Mouse (Mus musculus) heart, adult 2 months (tissue): ENCODE data around the gene Rtn2. TPM values are rescaled to one million over a fixed set of nuclear protein-coding genes. Genes with fewer than 3 reads are reported as not detected.

Experiments used
- DNase-seq, 2 experiments: peaks; one replicate each; pipeline ENCODE4 v3.0.0; 2021
- H3K27ac ChIP-seq: fragments of 200-600 bp; 2 replicates; pipeline ENCODE4 v1.8.1; 2022
- H3K27me3 ChIP-seq: fragments of 200-500 bp; 2 replicates; pipeline ENCODE4 v1.6.1; 2012; ENCODE audit warnings: mild to moderate bottlenecking, low read length, inconsistent platforms, mixed read lengths; ENCODE audit not compliant: control insufficient read depth, insufficient read depth
- H3K36me3 ChIP-seq: fragments of 200-500 bp; 2 replicates; pipeline ENCODE4 v1.6.1; 2012; ENCODE audit warnings: low read length, inconsistent platforms; ENCODE audit not compliant: control insufficient read depth, insufficient read depth
- H3K4me1 ChIP-seq: fragments of 200-500 bp; 2 replicates; pipeline ENCODE4 v1.6.1; 2011; ENCODE audit warnings: low read length; ENCODE audit not compliant: control insufficient read depth, insufficient read depth
- H3K4me3 ChIP-seq: fragments of 200-600 bp; 2 replicates; pipeline ENCODE4 v1.8.1; 2022
- H3K79me2 ChIP-seq: fragments of 200-500 bp; replicated peaks from 2 replicates; pipeline ENCODE4 v1.6.1; 2012; ENCODE audit warnings: mild to moderate bottlenecking, inconsistent platforms, low read length, moderate library complexity, mixed read lengths; ENCODE audit not compliant: control insufficient read depth, insufficient read depth
- H3K9ac ChIP-seq: fragments of 200-500 bp; 2 replicates; pipeline ENCODE4 v1.6.1; 2012; ENCODE audit warnings: low read depth, mild to moderate bottlenecking, control low read depth, inconsistent platforms, low read length, mixed read lengths
- CTCF ChIP-seq: fragments of 200-600 bp; IDR thresholded peaks from 2 replicates; pipeline ENCODE4 v1.8.1; 2022; ENCODE audit warnings: antibody characterized with exemption, mild to moderate bottlenecking, moderate library complexity
- EP300 ChIP-seq: fragments of 200-500 bp; IDR thresholded peaks from 2 replicates; pipeline ENCODE4 v1.6.1; 2011; ENCODE audit warnings: low read depth, low read length, control low read depth; ENCODE audit not compliant: insufficient read depth
- POLR2A ChIP-seq: fragments of 200-500 bp; IDR thresholded peaks from 2 replicates; pipeline ENCODE4 v1.6.1; 2011; ENCODE audit warnings: mild to moderate bottlenecking, low read depth, low read length, control low read depth; ENCODE audit not compliant: insufficient read depth
- WGBS: fragments of 180-500 bp; shearing (Covaris S2); methylation state at CpG from one replicate; pipeline ENCODE4 v1.1.7; 2018; 5-methylcytosine and 5-hydroxymethylcytosine counted together
- intact Hi-C: fragments of 180-260 bp; cut with DNase I; formaldehyde crosslinking; loops from one replicate; pipeline ENCODE4 v1.15.1; 2025
- polyA plus RNA-seq: library from polyadenylated mRNA; depleted of rRNA; stranded (reverse); fragments of >200 nt; gene quantifications from 2 replicates; pipeline ENCODE4 v1.2.3, GENCODE M21; 2012
- total RNA-seq, 2 experiments: library from RNA; stranded (reverse); gene quantifications; 2 replicates each; pipeline ENCODE4 v1.2.3; 2021

Rtn2 gene
- total and polyA plus RNA-seq, 3 experiments, result 114 to 273 (median 136) TPM

- WGBS, result 1% methylated on average over 19 of the region's 19 CpGs
- DNase-seq, result peak; percentile 76 to 84
- H3K4me1 ChIP-seq, result peaks cover 27% of the 10 kb centered on the region
- H3K36me3 ChIP-seq, result peaks cover 5% of the 10 kb centered on the region; the same call in 1 of the 2 replicates
- peak overlapping the region; percentile 77 for H3K9ac ChIP-seq
- TF ChIP-seq CTCF (no peak), EP300 (0 out of 2 replicates have a peak, but pooled peaks have one; percentile 7), POLR2A (peak; percentile 21; the same call in 1 of the 2 replicates)
- intact Hi-C loops, result loop anchor here (2.0 to 5.0 kb wide), 2 partner anchors 41 to 58 kb away; partner anchors contain the start of genes Gpr4 and Opa3
- peak overlapping the region; percentile 65 for H3K4me3 ChIP-seq
- peak overlapping the region; percentile 90 for H3K27ac ChIP-seq
- no peaks in the 10 kb centered on the region for H3K27me3 ChIP-seq
- peaks cover 8% of the 10 kb centered on the region for H3K79me2 ChIP-seq
Observed at GRCm38 (mm10) chr7:19269721-19270441, 12.5 kb upstream of the Rtn2 start.

GRCm38 (mm10) chr7:19270509-19271237 is 11.8 kb upstream of the Rtn2 start:
- WGBS, result 0% methylated on average over 20 of the region's 21 CpGs
- no peak for TF ChIP-seq CTCF
- TF ChIP-seq EP300, result no peak
- no peak for TF ChIP-seq POLR2A
- no peaks in the 10 kb centered on the region for H3K27me3 ChIP-seq
- peak overlapping the region; percentile 93 for H3K9ac ChIP-seq
- intact Hi-C loops, result loop anchor here (2.0 to 5.0 kb wide), 2 partner anchors 42 to 58 kb away; partner anchors contain the start of genes Gpr4 and Opa3
- peaks cover 5% of the 10 kb centered on the region; the same call in 1 of the 2 replicates for H3K36me3 ChIP-seq
- H3K79me2 ChIP-seq, result peaks cover 6% of the 10 kb centered on the region
- peak overlapping the region; percentile 90 for H3K27ac ChIP-seq
- DNase-seq, result peak in 1 of 2 experiments; percentile 54
- H3K4me3 ChIP-seq, result peak overlapping the region; percentile 65
- H3K4me1 ChIP-seq, result peaks cover 23% of the 10 kb centered on the region

- intact Hi-C loops, result loop anchor here (2.0 to 5.0 kb wide), 2 partner anchors 43 to 59 kb away; partner anchors contain the start of genes Gpr4 and Opa3
Observed at GRCm38 (mm10) chr7:19271238-19272172, 10.9 kb upstream of the Rtn2 start, which contains the start of gene Vasp. Gene Vasp, minus strand, starts transcription at chr7:19271817.

GRCm38 (mm10) chr7:19272173-19272764 is 10.2 kb upstream of the Rtn2 start:
- Histone ChIP-seq H3K27ac (peak overlapping the region; percentile 90), H3K27me3 (no peaks in the 10 kb centered on the region), H3K4me1 (peaks cover 11% of the 10 kb centered on the region), H3K36me3 (peaks cover 5% of the 10 kb centered on the region; the same call in 1 of the 2 replicates), H3K79me2 (peaks cover 3% of the 10 kb centered on the region), H3K9ac (peak overlapping the region; percentile 93), H3K4me3 (peak overlapping the region; percentile 65)
- TF ChIP-seq POLR2A (no peak), CTCF (no peak), EP300 (no peak)
- peak; percentile 77 to 80 for DNase-seq
- 1% methylated on average over 36 of the region's 36 CpGs for WGBS
- intact Hi-C loops, result loop anchor here (5.0 kb wide), 1 partner anchor 60 kb away; the partner anchor contains the start of gene Gpr4

More at GRCm38 (mm10) chr7:19271238-19272172, 10.9 kb upstream of the Rtn2 start, which contains the start of gene Vasp:
- under 1% methylated on average over 62 of the region's 62 CpGs for WGBS
- TF ChIP-seq POLR2A, result peak; percentile 90
- no peak for TF ChIP-seq CTCF
- H3K9ac ChIP-seq, result peak within 1 kb of the TSS; percentile 93
- peaks cover 5% of the 10 kb centered on the region; the same call in 1 of the 2 replicates for H3K36me3 ChIP-seq
- H3K4me1 ChIP-seq, result peaks cover 16% of the 10 kb centered on the region
- peaks cover 3% of the 10 kb centered on the region for H3K79me2 ChIP-seq
- peak within 1 kb of the TSS; percentile 90 for H3K27ac ChIP-seq
- H3K4me3 ChIP-seq, result peak within 1 kb of the TSS; percentile 65
- peak; percentile 91 to 92 for DNase-seq
- H3K27me3 ChIP-seq, result no peaks in the 10 kb centered on the region

- WGBS, result 49% methylated on average over 4 of the region's 4 CpGs
- intact Hi-C loops, result no loop called here
- TF ChIP-seq EP300 (no peak), CTCF (peak; percentile 60)
Observed at GRCm38 (mm10) chr7:19276253-19276652, 6.2 kb upstream of the Rtn2 start.

More at GRCm38 (mm10) chr7:19276253-19276652, 6.2 kb upstream of the Rtn2 start:
- no peak overlapping the region for H3K4me3 ChIP-seq
- H3K27me3 ChIP-seq, result peaks cover 9% of the 10 kb centered on the region
- no peak for DNase-seq
- no peaks in the 10 kb centered on the region for H3K79me2 ChIP-seq
- H3K36me3 ChIP-seq, result no peaks in the 10 kb centered on the region
- H3K27ac ChIP-seq, result no peak overlapping the region
- no peak overlapping the region for H3K9ac ChIP-seq
- H3K4me1 ChIP-seq, result no peaks in the 10 kb centered on the region
